Mouse (Mus musculus) heart, postnatal 14 days (tissue): Measurements from ENCODE around the gene Sept10. TPM values are rescaled to one million over a fixed set of nuclear protein-coding genes. Genes with fewer than 3 reads are reported as not detected.

Experiments used
- DNase-seq, 2 experiments: peaks; one replicate each; pipeline ENCODE4 v3.0.0; 2021 to 2022
- intact Hi-C: fragments of 180-260 bp; cut with DNase I; formaldehyde crosslinking; loops from one replicate; pipeline ENCODE4 v1.15.1; 2025
- total RNA-seq, 2 experiments: library from RNA; stranded (reverse); gene quantifications; 2 replicates each; pipeline ENCODE4 v1.2.3; 2021

Gene Sept10
- total RNA-seq, 2 experiments from 2014 or later = 20.1 to 21.1 TPM

- intact Hi-C loops = no loop called here
- DNase-seq = no peak
Measured at GRCm38 (mm10) chr10:59229205-59229820, 7.7 kb upstream of the Sept10 start.

- DNase-seq = no peak
- intact Hi-C loops = no loop called here
Measured at GRCm38 (mm10) chr10:59225137-59225536, 3.5 kb upstream of the Sept10 start.

GRCm38 (mm10) chr10:59223890-59224289 lies 2.2 kb upstream of the Sept10 start:
- intact Hi-C loops = loop anchor here (5.0 kb wide), 2 partner anchors 53 to 57 kb away; no protein-coding TSS in a partner anchor
- no peak for DNase-seq

GRCm38 (mm10) chr10:59223301-59223700 lies 1.7 kb upstream of the Sept10 start:
- no peak for DNase-seq
- intact Hi-C loops = loop anchor here (5.0 kb wide), 2 partner anchors 54 to 56 kb away; no protein-coding TSS in a partner anchor

- intact Hi-C loops = loop anchor here (5.0 kb wide), 2 partner anchors 55 kb away; no protein-coding TSS in a partner anchor
- peak; percentile 16 to 29 for DNase-seq
Measured at GRCm38 (mm10) chr10:59222271-59223101, 839 bp upstream of the Sept10 start.

GRCm38 (mm10) chr10:59220824-59221472 lies 699 bp downstream of the Sept10 start:
- intact Hi-C loops = loop anchor here (2.0 to 5.0 kb wide), 3 partner anchors 54 to 72 kb away; no protein-coding TSS in a partner anchor
- no peak for DNase-seq

GRCm38 (mm10) chr10:59200011-59200410 lies 21.6 kb downstream of the Sept10 start:
- no peak for DNase-seq
- intact Hi-C loops = no loop called here

- intact Hi-C loops = no loop called here
- no peak for DNase-seq
Measured at GRCm38 (mm10) chr10:59196763-59197162, 24.9 kb downstream of the Sept10 start.

- no peak for DNase-seq
- intact Hi-C loops = no loop called here
Measured at GRCm38 (mm10) chr10:59194891-59195290, 26.8 kb downstream of the Sept10 start.

- DNase-seq = no peak
- intact Hi-C loops = no loop called here
Measured at GRCm38 (mm10) chr10:59182306-59182705, 39.3 kb downstream of the Sept10 start.

- no peak for DNase-seq
- intact Hi-C loops = no loop called here
Measured at GRCm38 (mm10) chr10:59179620-59180019, 42.0 kb downstream of the Sept10 start.

- intact Hi-C loops = no loop called here
- DNase-seq = no peak
Measured at GRCm38 (mm10) chr10:59172539-59172938, 49.1 kb downstream of the Sept10 start.

GRCm38 (mm10) chr10:59171042-59171441 lies 50.6 kb downstream of the Sept10 start:
- DNase-seq = no peak
- intact Hi-C loops = no loop called here

- peak; percentile 36 to 65 for DNase-seq
- intact Hi-C loops = loop anchor here (1.0 to 5.0 kb wide), 4 partner anchors 56 to 701 kb away; partner anchors contain the start of genes Sept10 and Sowahc
Measured at GRCm38 (mm10) chr10:59166104-59166944, 55.3 kb downstream of the Sept10 start.

- intact Hi-C loops = no loop called here
- no peak for DNase-seq
Measured at GRCm38 (mm10) chr10:59162185-59162897, 59.3 kb downstream of the Sept10 start.

GRCm38 (mm10) chr10:59158627-59159026 lies 63.0 kb downstream of the Sept10 start:
- no peak for DNase-seq
- intact Hi-C loops = no loop called here

- DNase-seq = no peak
- intact Hi-C loops = no loop called here
Measured at GRCm38 (mm10) chr10:59152544-59153081, 69.0 kb downstream of the Sept10 start.

GRCm38 (mm10) chr10:59150938-59151657 lies 70.5 kb downstream of the Sept10 start:
- intact Hi-C loops = loop anchor here (1.0 kb wide), 1 partner anchor 42 kb away; no protein-coding TSS in a partner anchor
- DNase-seq = no peak
